Mouse (Mus musculus) CH12.LX (cell line): ENCODE measurements around the gene Epop.
"Not testable (repeated sequence)": the region's sequence is repeated elsewhere in the genome, so short reads cannot be mapped to it uniquely, and the experiment has no call there.

Experiments
- CTCF ChIP-seq, 2 experiments: IDR thresholded peaks in 1 of 2; conservative IDR thresholded peaks in 1 of 2; 2 replicates each; pipeline ENCODE4 v1.5.1; 2011 to 2012; ENCODE audit warnings: low read depth in 2 of 2, low read length in 2 of 2, improper control_type of control experiment in 1 of 2, inconsistent platforms in 1 of 2, mild to moderate bottlenecking in 1 of 2, moderate library complexity in 1 of 2
- EP300 ChIP-seq: IDR thresholded peaks from 2 replicates; pipeline ENCODE4 v1.6.1; 2011; ENCODE audit warnings: low read length, improper control_type of control experiment
- MXI1 ChIP-seq: IDR thresholded peaks from 2 replicates; pipeline ENCODE4 v1.6.1; 2011; ENCODE audit warnings: mild to moderate bottlenecking, low read depth, low read length, improper control_type of control experiment

- TF ChIP-seq EP300; CTCF (conservative IDR thresholded peaks at IDR 0.05 in 1 of 2, IDR thresholded peaks at IDR 0.05 in 1 of 2; ENCODE audit: low read depth in 2 of 2, low read length in 2 of 2); MXI1: not testable (repeated sequence)
Observed at GRCm38 (mm10) chr11:97657967-97658366, 28.5 kb upstream of the Epop start.
